Mouse (Mus musculus): Measurements from ENCODE around the gene Acpp. TPM values are rescaled to one million over a fixed set of nuclear protein-coding genes. Genes with fewer than 3 reads are reported as not detected.
A peak's percentile ranks its signal among the peaks of the same experiment; 100 is the strongest.

Acpp gene
- polyA plus RNA-seq, 1 experiment = 4.6 TPM

DNA sequence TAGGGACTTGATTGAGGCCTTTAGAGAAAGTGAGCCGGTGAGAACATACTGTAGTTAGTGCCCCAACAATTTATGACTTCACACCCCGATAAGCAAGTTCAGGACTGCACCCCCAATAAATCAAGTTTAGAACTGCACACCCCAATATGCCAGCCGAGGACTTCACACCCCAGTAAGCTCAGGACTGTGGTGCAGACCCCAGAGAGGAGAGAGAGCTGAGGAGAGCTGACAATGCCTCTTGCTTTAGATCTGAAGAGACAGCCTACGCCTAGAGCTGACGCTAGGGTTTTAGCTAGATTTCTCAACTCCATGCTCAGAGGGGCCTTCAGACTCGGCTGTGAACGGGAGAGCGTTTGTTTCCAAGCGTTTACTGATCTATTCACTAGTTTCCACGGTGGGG lies 32.7 kb downstream of the Acpp start:
- 37% methylated on average over 10 of the region's 10 CpGs for WGBS
- H3K36me3 ChIP-seq (ENCODE audit: control insufficient read depth, insufficient read depth, low read length) = no peaks in the 10 kb centered on the region
- peak overlapping the region; percentile 98 for H3K27ac ChIP-seq (ENCODE audit: insufficient read depth, low read depth, low read length)
- TF ChIP-seq CTCF (conservative IDR thresholded peaks at IDR 0.05; ENCODE audit: insufficient read depth, insufficient read length, low read depth, low read length) = no peak
- H3K4me1 ChIP-seq (ENCODE audit: control insufficient read depth, insufficient read depth, low read length) = peaks cover 3% of the 10 kb centered on the region; the same call in 1 of the 2 replicates
- no peak overlapping the region for H3K4me3 ChIP-seq (ENCODE audit: insufficient read depth, low read depth, low read length)
- DNase-seq = no peak
- no peaks in the 10 kb centered on the region; the same call in 1 of the 2 replicates for H3K27me3 ChIP-seq (replicated peaks; ENCODE audit: control insufficient read depth, insufficient read depth, low read length)

DNA sequence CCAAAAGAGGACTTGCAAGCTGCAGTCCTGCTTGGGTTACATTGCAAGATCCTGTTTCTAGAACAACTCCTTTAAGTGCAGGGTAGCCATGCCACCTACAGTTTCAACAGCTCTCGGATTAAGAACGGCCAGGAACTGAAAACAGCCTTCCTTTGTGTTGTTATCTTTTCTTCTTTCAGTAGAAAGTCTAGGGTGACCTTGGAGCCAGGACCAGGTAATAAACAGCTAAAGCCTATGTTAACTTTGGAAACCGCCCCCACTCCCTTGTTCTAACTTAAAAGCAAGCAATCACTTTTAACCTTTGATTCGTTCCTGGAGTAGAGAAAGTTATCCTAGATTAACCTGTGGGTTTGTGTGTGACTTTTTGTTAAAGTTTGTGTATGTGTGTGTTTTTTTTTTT lies 33.2 kb downstream of the Acpp start:
- peak; percentile 88 for DNase-seq
- no peaks in the 10 kb centered on the region for H3K36me3 ChIP-seq (ENCODE audit: control insufficient read depth, insufficient read depth, low read length)
- H3K4me1 ChIP-seq (ENCODE audit: control insufficient read depth, insufficient read depth, low read length) = peaks cover 3% of the 10 kb centered on the region; the same call in 1 of the 2 replicates
- no peak overlapping the region for H3K4me3 ChIP-seq (ENCODE audit: insufficient read depth, low read depth, low read length)
- no peaks in the 10 kb centered on the region; the same call in 1 of the 2 replicates for H3K27me3 ChIP-seq (replicated peaks; ENCODE audit: control insufficient read depth, insufficient read depth, low read length)
- no peak for TF ChIP-seq CTCF (conservative IDR thresholded peaks at IDR 0.05; ENCODE audit: insufficient read depth, insufficient read length, low read depth, low read length)
- WGBS = 38% methylated on average over 4 of the region's 4 CpGs
- peak overlapping the region; percentile 97 for H3K27ac ChIP-seq (ENCODE audit: insufficient read depth, low read depth, low read length)

DNA sequence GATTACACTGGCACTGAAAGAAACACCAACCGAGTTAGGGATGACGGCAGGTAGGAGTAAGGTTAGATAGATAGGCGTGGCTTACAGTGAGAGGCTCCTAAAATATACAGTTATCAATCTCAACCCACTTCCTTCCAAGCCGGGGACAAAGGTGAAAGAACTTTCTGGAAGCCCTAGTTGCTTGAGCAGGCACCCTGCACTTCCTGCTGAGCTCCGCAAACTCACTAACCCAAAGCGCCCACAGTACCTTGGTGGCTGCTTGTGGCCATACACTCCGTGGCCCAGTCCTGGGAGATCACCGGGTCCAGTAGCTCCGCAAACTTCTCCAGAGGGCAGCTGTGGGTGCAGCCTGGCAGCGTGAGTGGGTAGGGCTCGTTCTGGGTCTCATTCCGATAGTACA lies 37.0 kb downstream of the Acpp start:
- WGBS = 63% methylated on average over 12 of the region's 12 CpGs
- Histone ChIP-seq H3K4me1 (ENCODE audit: control insufficient read depth, insufficient read depth, low read length) (peaks cover 5% of the 10 kb centered on the region; the same call in 1 of the 2 replicates), H3K27me3 (replicated peaks; ENCODE audit: control insufficient read depth, insufficient read depth, low read length) (no peaks in the 10 kb centered on the region), H3K27ac (ENCODE audit: insufficient read depth, low read depth, low read length) (peak overlapping the region; percentile 24), H3K36me3 (ENCODE audit: control insufficient read depth, insufficient read depth, low read length) (no peaks in the 10 kb centered on the region), H3K4me3 (ENCODE audit: insufficient read depth, low read depth, low read length) (no peak overlapping the region)
- TF ChIP-seq POLR2A (IDR thresholded peaks at IDR 0.05; ENCODE audit: low read depth, low read length) = no peak
- no peak for TF ChIP-seq CTCF (conservative IDR thresholded peaks at IDR 0.05; ENCODE audit: insufficient read depth, insufficient read length, low read depth, low read length)
- peak; percentile 75 for DNase-seq

DNA sequence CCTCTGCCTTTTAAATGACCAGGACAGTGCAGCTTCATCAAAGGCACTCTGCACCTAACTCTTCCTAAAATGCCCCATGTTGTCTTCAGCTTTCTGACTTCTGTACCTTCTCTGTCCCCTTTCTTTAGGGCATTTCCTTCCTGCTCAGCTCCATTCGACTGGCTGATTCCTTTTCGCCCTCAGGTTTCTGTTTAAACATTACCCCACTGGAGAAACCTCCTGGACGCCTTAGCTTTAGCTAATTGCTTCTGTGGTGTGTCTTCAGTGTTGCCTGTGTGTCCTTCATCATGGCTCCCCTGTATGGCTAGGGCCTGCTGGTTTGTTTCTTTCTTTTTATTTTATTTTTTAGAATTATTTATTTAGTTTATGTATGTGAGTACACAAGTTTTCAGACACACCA lies 40.5 kb downstream of the Acpp start:
- Histone ChIP-seq H3K4me1 (ENCODE audit: control insufficient read depth, insufficient read depth, low read length) (peaks cover 2% of the 10 kb centered on the region; the same call in 1 of the 2 replicates), H3K27ac (ENCODE audit: insufficient read depth, low read depth, low read length) (0 out of 2 replicates have a peak overlapping the region, but pooled peaks have one; percentile 35), H3K4me3 (ENCODE audit: insufficient read depth, low read depth, low read length) (no peak overlapping the region), H3K36me3 (ENCODE audit: control insufficient read depth, insufficient read depth, low read length) (no peaks in the 10 kb centered on the region), H3K27me3 (replicated peaks; ENCODE audit: control insufficient read depth, insufficient read depth, low read length) (no peaks in the 10 kb centered on the region)
- peak; percentile 79 for DNase-seq
- 31% methylated on average over 3 of the region's 3 CpGs for WGBS
- TF ChIP-seq CTCF (conservative IDR thresholded peaks at IDR 0.05; ENCODE audit: insufficient read depth, insufficient read length, low read depth, low read length) = no peak
- TF ChIP-seq POLR2A (IDR thresholded peaks at IDR 0.05; ENCODE audit: low read depth, low read length) = no peak

DNA sequence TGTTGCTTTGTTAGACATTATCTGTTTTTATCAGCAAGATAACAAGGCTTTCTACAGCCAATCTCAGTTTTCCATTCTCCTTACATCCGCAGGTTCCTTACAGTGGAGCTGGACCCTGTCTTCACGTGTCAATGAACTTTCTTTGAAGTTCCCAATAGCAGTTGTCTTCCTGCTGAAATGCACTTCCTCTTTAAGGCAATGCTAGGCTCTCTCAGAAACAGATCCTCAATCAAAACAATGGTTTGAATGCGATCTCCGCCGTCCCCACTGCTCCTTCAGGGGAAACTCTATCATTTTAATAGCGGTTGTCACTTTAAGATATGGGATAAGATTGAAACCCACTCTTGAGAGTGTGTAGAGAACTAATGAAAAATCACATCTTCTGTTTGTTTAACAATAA lies 52.6 kb downstream of the Acpp start:
- Histone ChIP-seq H3K27ac (ENCODE audit: insufficient read depth, low read depth, low read length) (no peak overlapping the region), H3K4me1 (ENCODE audit: control insufficient read depth, insufficient read depth, low read length) (peaks cover 11% of the 10 kb centered on the region; the same call in 1 of the 2 replicates), H3K4me3 (ENCODE audit: insufficient read depth, low read depth, low read length) (no peak overlapping the region), H3K27me3 (replicated peaks; ENCODE audit: control insufficient read depth, insufficient read depth, low read length) (no peaks in the 10 kb centered on the region), H3K36me3 (ENCODE audit: control insufficient read depth, insufficient read depth, low read length) (no peaks in the 10 kb centered on the region)
- DNase-seq = no peak
- 37% methylated on average over 6 of the region's 6 CpGs for WGBS
- TF ChIP-seq POLR2A (IDR thresholded peaks at IDR 0.05; ENCODE audit: low read depth, low read length) = no peak
- no peak for TF ChIP-seq CTCF (conservative IDR thresholded peaks at IDR 0.05; ENCODE audit: insufficient read depth, insufficient read length, low read depth, low read length)

DNA sequence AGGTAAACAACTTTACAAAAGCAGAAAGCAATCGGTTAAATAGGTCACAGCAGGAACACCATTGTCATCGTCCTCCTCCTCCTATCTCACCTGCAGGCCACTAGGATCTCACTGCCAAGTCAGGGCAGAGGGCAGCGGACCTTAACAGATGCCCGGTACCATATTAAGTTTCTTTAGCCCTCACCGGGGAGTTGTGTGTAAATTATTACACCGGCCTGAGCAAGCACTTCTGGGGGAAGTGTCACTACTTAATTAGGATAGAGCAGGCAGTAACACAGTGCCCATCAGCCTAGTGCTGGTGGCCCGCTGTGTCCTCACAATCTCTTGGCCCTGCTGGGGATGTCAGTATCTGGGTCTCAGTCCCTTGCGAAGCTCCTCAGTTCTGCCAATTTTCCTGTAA lies 55.0 kb downstream of the Acpp start:
- DNase-seq = peak; percentile 90
- H3K27me3 ChIP-seq (replicated peaks; ENCODE audit: control insufficient read depth, insufficient read depth, low read length) = no peaks in the 10 kb centered on the region
- peak overlapping the region; percentile 76 for H3K27ac ChIP-seq (ENCODE audit: insufficient read depth, low read depth, low read length)
- H3K4me3 ChIP-seq (ENCODE audit: insufficient read depth, low read depth, low read length) = no peak overlapping the region
- peaks cover 11% of the 10 kb centered on the region; the same call in 1 of the 2 replicates for H3K4me1 ChIP-seq (ENCODE audit: control insufficient read depth, insufficient read depth, low read length)
- WGBS = 25% methylated on average over 8 of the region's 8 CpGs
- H3K36me3 ChIP-seq (ENCODE audit: control insufficient read depth, insufficient read depth, low read length) = no peaks in the 10 kb centered on the region
- no peak for TF ChIP-seq POLR2A (IDR thresholded peaks at IDR 0.05; ENCODE audit: low read depth, low read length)
- TF ChIP-seq CTCF (conservative IDR thresholded peaks at IDR 0.05; ENCODE audit: insufficient read depth, insufficient read length, low read depth, low read length) = no peak

DNA sequence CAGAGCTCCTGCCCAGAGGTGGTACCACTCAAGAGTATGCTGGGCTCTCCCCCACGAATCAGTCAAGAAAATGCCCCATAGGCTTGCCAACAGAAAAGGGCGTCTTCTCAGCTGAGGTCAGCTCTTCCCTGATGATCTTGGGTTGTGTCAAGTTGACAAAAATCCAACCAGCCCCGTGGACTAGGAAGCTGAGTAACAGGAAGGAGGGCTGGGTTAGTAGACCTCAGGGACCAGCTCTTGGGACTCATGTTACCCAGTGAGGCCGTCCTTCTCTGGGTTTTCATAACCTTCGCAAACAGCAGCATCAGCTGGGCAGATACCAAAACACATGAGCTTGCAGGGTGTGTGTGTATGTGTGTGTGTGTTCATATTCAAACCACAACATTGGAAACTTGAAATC lies 55.8 kb downstream of the Acpp start:
- DNase-seq = peak; percentile 32
- no peaks in the 10 kb centered on the region for H3K27me3 ChIP-seq (replicated peaks; ENCODE audit: control insufficient read depth, insufficient read depth, low read length)
- WGBS = 38% methylated on average over 5 of the region's 5 CpGs
- H3K27ac ChIP-seq (ENCODE audit: insufficient read depth, low read depth, low read length) = peak overlapping the region; percentile 45
- peaks cover 11% of the 10 kb centered on the region; the same call in 1 of the 2 replicates for H3K4me1 ChIP-seq (ENCODE audit: control insufficient read depth, insufficient read depth, low read length)
- no peak overlapping the region for H3K4me3 ChIP-seq (ENCODE audit: insufficient read depth, low read depth, low read length)
- TF ChIP-seq POLR2A (IDR thresholded peaks at IDR 0.05; ENCODE audit: low read depth, low read length) = no peak
- TF ChIP-seq CTCF (conservative IDR thresholded peaks at IDR 0.05; ENCODE audit: insufficient read depth, insufficient read length, low read depth, low read length) = no peak
- H3K36me3 ChIP-seq (ENCODE audit: control insufficient read depth, insufficient read depth, low read length) = no peaks in the 10 kb centered on the region

Measured in kidney, adult 2 months (tissue).